Mouse (Mus musculus): ENCODE results near the gene E330014E10Rik. TPM values are rescaled to one million over a fixed set of nuclear protein-coding genes. Genes with fewer than 3 reads are reported as not detected.
"Not testable (repeated sequence)": the region's sequence is repeated elsewhere in the genome, so short reads cannot be mapped to it uniquely, and the experiment has no call there.

Gene E330014E10Rik
- not detected for total RNA-seq (2022)

- not testable (repeated sequence) for DNase-seq (ENCODE audit: low spot score in 2 of 2)
These were observed at the start of gene E330014E10Rik for GRCm38 (mm10) chr5:95775690-95776089. E330014E10Rik (plus strand) TSS chr5:95775990.

GRCm38 (mm10) chr5:95736073-95736472, 39.7 kb upstream of the E330014E10Rik start, which contains the start of gene Gm7978:
Gm7978 (minus strand) TSS chr5:95736173.
- not testable (repeated sequence) for DNase-seq (ENCODE audit: low spot score in 2 of 2)

GRCm38 (mm10) chr5:95741714-95742113, 34.1 kb upstream of the E330014E10Rik start, which contains the start of gene Gm7982:
Gm7982 (plus strand) TSS chr5:95742014.
- DNase-seq (ENCODE audit: low spot score in 2 of 2), result not testable (repeated sequence)

- DNase-seq (ENCODE audit: low spot score in 2 of 2), result not testable (repeated sequence)
These were observed 35.1 kb downstream of the E330014E10Rik start for GRCm38 (mm10) chr5:95810841-95811240.

GRCm38 (mm10) chr5:95836580-95836979, 60.8 kb downstream of the E330014E10Rik start:
- DNase-seq (ENCODE audit: low spot score in 2 of 2), result no peak

- no peak for DNase-seq (ENCODE audit: low spot score in 2 of 2)
These were observed 78.2 kb downstream of the E330014E10Rik start for GRCm38 (mm10) chr5:95854030-95854429.

Other genes with a start within 250 kb of the E330014E10Rik start
- gene Gm7971, start 181.1 kb upstream of the E330014E10Rik start, total RNA-seq (2022), result not detected
- not detected for gene Gm7978, start 39.8 kb upstream of the E330014E10Rik start, total RNA-seq (2022)
- gene Gm7982, start 34.0 kb upstream of the E330014E10Rik start, total RNA-seq (2022), result not detected
- under 1 TPM in 1 of 4 experiments, not detected in 3; 0.39 TPM for gene Cxcl13, start 181.0 kb downstream of the E330014E10Rik start, total RNA-seq (2022)

All from layer of hippocampus, adult 8-10 months (tissue).